Mouse (Mus musculus): ENCODE measurements at regions not wholly inside any gene's neighbourhood (a gene's known extent, or its start where the extent isn't known, plus 50 kb on each side); places are given as distances from the start of the nearest gene placed in this dataset.

DNA sequence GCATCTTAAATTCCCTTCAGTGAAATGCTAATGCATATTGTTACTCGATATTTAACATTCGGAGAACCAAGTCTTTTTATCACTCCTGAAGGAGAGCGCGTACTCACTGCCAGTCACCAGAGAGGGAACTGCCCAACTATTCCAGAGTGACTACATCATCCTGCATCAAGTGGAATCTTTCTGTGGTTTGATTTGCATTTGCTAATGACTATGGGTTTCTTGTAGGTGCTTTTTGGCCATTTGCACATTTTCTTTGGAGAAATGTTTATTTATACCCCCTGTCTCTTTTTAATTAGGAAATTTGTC is 249.3 kb upstream of the Rnaseh2b start:
- no peak for DNase-seq (ENCODE audit: inconsistent age in 2 of 2, low spot score in 1 of 2)

DNA sequence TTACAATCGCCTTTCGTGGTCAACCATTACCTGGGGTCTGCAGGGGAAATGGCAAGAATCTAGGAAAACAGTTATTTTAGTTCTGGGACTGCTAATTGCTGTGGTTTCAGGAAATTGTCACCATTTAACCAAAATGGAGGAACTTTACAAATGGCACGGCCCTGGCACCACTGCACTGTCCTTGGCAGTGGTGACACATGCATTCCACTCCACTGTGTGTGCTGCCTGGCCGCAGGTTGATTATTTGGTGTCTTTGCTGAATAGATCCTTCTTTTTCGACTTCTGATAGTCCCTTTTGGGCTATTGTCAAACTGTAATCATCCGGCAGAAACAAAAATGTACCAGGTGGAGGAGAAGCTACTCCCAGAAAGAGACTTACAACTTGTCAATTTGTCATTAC is 241.4 kb upstream of the Rnaseh2b start:
- DNase-seq (ENCODE audit: inconsistent age in 2 of 2, low spot score in 1 of 2) = peak; percentile 22 to 74

DNA sequence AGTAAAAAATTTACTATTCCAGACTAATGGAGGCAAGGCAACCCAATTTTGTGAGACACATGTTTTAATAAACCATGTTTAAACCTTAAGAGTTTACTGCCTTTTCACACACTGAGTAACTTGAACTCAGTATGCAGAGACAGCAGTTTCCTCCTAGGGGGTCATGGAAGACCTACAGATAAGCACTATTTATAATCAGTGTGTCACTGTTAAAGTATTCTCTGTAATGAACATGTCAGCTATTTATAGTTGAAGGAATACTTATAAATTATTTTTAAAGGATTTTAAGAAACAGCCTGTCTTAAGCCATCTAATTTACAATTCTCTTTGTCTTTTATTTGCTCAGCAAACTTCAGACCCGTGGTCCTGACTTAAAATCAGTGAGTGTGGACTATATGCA is 240.5 kb upstream of the Rnaseh2b start:
- DNase-seq (ENCODE audit: inconsistent age in 2 of 2, low spot score in 1 of 2) = no peak

DNA sequence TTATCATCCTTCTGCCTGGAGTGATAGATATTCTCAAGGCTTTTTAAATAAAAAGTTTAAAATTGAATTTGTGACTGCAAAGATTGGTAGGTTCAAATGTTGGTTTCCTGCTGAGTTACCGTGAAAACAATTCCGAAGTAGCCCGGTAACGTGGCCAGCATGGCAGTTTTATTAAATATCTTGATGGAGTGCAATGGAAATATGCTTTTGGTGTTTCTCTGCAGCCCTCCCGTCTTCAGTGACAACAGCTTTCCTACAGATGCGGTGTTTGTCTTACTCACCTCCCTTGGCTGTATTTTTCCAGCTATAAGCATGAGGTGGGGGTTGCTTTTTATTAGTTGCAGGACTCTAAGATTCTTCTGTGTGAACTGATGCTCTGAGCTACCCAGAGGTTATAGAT is 239.4 kb upstream of the Rnaseh2b start:
- no peak for DNase-seq (ENCODE audit: inconsistent age in 2 of 2, low spot score in 1 of 2)

DNA sequence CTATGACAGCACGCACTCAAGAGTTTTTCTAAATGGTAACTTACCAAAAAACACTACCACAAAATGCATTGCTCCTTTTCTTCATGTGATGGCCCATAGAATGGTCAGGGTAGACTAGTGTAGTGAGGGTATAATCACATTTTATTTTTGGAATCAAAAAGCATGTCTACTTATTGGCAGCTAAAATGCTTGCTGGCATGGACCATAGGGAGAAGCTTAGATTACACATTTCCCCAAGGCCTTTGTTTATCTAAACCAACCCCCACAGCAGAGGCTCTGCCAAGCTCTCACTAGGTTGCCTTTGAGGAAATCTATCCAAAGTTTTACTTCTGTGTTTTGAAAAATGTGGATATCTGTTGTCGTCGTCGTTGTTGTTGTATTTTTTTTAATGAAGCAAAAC is 235.3 kb upstream of the Rnaseh2b start:
- peak in 1 of 2 experiments; percentile 68 for DNase-seq (ENCODE audit: inconsistent age in 2 of 2, low spot score in 1 of 2)

DNA sequence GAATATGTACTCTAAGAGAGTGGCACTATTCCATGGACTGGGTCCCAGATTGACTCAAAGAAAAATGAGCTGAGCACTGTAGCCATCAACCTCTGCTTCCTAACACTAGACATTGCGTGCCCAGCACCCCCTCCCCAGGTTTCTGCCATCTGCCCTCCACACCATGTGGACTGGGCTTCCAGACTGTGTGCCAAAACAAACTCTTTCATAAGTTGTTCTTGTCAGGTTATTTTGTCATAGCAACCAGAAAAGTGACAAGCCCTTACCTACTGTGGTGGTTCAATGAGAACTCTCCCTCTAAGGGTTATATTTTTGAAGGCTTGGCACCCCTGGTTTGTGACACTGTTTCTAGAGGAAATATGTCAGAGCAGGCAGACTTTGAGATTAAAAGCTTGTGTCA is 234.3 kb upstream of the Rnaseh2b start:
- no peak for DNase-seq (ENCODE audit: inconsistent age in 2 of 2, low spot score in 1 of 2)

DNA sequence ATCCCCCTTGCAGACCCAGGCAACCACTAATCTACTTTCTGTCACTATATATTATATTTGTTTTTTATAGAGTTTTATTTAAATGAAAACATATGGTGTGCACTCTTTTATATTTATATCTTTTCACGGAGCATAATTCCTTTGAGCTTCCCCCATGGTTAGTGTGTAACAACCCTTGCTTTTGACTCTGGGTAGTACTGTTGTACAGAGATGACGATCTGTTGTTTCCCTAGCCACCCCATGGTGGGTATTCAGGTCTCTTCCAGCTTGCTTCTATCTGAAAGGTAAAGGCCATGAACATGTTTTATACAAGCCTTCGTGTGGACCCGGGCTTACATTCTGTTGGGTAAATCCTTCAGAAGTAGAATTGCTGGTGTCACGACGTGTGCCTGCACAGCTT is 221.2 kb upstream of the Rnaseh2b start:
- no peak for DNase-seq (ENCODE audit: inconsistent age in 2 of 2, low spot score in 1 of 2)

DNA sequence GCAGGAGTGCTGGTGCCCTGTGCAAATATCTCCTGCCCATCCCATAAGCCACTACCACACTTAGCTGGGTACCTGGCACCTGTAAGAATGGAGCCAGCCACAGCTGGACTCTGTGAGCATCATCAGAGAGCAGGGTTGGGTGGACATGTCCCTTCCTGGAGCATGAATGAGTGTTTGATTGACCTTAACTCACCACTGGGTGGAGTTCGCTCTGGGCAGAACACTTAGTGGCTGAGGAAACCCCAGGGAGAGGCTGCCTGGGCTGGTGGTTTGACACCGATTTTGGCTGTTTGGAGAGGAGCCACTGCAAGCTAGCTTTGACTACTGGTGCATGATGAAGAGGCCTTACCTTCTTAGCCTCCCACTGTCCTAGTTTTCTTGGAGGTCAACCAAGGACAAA is 208.3 kb upstream of the Rnaseh2b start:
- no peak for DNase-seq (ENCODE audit: inconsistent age in 2 of 2, low spot score in 1 of 2)

DNA sequence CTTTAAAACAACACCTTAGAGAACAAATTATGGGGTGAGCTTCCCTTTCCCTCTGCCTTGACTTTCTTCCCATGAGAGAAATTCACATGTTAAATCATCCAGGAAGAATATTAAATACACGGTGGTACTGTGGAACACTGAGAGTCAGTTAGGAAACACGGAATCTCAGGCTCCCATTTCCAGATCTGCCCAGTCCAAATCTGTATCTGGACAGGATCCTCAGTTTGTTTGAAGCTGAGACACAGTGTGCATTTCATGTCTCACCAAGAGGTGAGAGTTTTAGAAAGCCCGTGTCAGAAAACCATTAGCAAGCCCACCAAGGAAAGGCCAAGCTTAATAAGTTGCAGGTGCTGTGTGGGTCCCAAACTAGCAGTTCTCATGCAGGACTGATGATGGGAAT is 204.2 kb upstream of the Rnaseh2b start:
- no peak for DNase-seq (ENCODE audit: inconsistent age in 2 of 2, low spot score in 1 of 2)

DNA sequence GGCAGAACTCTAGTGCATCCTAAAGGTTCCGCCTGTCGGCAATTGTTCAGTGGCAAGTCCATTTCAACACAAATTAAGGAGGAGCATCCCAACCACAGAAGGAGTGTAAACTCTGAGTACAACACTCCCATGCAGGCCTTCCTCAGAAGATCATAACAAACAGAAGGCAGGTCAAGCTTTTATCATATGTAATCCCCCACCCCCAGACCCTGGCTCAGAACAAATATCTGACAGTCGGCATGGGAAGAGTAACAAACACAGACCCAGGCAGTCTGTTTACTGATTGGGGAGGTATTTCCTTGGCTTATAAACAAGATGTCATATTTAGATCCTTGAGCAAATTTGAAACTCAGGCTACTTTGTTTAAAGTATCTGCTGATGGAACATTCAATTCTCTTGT is 174.9 kb upstream of the Rnaseh2b start:
- no peak for DNase-seq (ENCODE audit: inconsistent age in 2 of 2, low spot score in 1 of 2)

DNA sequence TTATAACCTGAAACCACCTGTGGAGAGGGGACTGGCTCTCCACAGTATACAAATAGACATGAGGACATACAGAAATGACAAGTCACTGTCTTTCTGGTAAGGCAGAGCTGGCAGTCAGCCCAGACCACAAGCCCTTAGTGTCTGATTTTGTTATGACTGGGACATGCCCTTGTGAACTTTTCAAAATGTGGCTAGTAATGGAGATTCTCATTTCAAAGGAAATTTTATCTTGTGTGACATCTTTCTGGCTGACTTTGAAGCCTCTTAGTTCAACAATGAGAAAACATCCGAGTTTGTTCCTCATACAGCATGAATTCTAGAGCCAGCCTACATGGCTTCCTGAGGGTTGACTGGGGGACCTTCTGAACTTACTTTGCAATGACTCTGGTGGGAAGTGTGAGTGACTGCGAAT is 173.8 kb upstream of the Rnaseh2b start:
- DNase-seq (ENCODE audit: inconsistent age in 2 of 2, low spot score in 1 of 2) = peak; percentile 55 to 67

DNA sequence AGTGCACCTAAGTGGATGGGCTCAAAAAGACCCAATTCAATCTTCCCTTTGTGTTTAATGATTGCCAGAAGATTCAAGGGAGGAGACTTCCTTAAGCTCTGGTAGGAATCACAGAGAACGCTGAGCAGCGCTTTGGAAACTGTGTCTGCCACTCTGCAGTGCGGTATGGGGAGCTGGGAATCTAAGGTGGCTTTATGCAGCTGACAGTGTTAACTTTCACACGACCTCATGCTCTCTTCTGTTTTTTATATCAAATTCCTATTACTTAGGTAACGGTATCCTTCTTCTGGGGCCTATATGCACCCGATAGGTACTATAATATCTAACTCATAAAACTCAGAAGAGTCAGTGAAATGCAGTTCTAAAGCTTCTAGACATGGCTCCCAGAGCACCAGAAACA is 163.5 kb upstream of the Rnaseh2b start:
- no peak for DNase-seq (ENCODE audit: inconsistent age in 2 of 2, low spot score in 1 of 2)

DNA sequence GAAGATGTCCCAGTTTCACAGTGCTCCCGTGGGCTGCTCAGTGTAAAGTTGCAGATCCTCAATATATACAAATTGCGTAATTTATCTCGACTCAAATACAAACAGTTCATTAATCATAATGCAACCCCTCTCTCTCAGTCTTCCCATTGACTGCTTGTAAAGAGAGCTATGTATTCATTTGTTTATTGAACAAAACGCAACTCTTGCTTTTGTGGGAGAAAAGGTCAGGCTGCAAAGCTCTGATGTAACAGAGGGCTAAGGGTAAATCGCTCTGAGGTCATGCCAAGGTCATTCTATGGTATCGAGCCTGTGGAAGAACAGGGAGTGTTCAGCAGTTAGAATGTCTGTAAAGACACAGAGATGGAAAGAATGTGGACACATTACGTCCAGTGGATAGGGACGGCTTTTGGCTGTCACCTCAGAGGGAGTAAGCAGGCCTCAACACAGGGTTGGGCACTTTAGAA is 160.0 kb upstream of the Rnaseh2b start:
- DNase-seq (ENCODE audit: inconsistent age in 2 of 2, low spot score in 1 of 2) = no peak

DNA sequence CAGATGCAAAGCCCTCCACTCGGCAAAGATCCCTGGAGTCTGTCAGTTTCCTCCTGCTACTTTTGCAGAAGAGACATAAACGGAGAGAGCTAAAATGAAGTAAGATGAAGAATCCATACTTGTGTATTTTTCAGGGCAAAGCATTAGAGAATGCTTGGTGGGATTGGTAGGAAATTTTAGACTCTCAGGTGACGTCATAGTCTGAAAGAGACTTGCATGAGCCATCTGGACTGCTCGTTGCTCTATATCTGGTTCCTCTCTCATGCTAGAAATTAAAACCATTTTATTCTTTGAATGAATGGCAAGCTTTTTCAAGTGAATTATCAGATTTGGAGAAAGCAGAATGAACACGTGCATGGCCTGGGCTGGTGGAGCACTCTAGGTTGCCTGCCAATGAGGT is 154.4 kb upstream of the Rnaseh2b start:
- DNase-seq (ENCODE audit: inconsistent age in 2 of 2, low spot score in 1 of 2) = no peak

DNA sequence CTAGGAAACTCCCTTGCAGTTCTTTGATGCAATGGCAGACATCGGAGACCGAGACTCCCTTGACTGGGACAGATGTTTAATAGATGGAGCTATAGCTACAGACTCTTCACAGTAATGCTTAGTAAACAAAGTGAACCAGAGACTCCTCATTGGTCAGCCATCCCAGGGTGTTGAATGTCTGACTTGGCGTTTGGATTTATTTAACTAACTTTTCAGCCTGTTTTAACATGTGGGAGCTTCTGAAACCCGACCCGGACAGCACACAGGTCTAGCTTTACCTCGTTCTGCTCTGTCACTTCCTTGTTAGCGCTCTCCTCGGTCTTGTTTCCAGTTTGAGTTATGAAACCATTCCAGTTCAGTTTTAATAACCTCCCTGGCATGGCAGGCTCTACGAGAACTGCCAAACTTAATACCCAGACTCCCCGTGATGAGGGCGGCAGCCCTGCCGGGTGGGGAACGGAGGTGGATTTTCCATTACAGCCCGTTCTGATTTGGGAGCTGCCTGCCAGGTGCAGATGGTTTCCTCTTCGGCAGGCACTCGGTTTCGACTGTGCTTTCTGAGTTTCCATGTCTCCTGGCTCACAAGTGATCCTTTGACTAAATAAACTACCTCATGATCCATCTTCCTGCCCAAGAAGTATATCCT is 147.9 kb upstream of the Rnaseh2b start:
- no peak for DNase-seq (ENCODE audit: inconsistent age in 2 of 2, low spot score in 1 of 2)

DNA sequence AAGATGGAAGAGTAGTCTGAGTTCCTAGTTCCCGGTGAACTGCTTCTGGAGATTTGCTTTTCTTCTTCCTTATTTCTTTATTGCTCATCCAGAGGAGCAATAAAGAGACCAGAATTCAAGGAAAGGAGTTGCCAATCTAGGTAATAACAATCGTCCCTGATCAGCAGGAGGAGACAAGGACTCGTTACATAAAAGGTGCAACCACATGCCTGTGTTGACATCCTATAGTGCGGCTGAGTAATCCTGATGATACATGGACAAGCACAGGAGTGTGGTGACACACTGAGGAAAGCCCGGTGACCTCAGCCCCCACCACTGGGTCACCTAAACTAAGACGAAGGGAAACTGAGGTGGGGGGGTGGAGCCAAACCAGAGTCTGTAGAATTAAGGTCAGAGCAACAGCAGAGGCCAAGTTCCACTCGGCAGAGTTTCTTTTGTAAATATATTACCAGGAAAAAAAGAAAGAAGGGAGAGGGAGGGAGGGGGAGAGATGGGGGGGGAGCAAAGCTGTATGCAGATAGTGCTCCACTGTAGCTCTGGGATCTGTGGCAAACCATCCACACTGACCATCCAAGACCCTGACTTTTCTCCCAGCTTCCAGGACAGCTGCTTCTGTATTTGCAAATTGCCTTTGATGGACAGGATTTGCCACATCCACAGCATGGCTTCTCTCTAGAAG is 135.2 kb upstream of the Rnaseh2b start:
- no peak for DNase-seq (ENCODE audit: inconsistent age in 2 of 2, low spot score in 1 of 2)

DNA sequence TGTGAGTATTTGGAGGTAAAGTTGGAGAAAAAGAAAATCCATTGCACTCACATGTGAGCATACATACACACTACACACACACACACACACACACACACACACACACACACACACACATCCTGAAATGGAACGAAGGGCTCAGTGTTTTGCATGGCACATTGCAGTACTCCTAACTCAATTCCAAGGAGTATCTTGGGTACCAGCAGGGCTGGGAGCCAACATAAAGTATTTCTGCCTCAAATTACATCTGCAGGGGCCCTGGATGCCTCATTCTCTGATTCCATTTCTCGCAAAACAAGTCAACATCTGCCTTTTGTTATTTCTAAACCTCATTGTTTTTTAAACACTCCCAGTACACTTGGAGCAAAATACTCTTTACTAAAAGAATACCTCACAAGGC is 132.7 kb upstream of the Rnaseh2b start:
- DNase-seq (ENCODE audit: inconsistent age in 2 of 2, low spot score in 1 of 2) = no peak

DNA sequence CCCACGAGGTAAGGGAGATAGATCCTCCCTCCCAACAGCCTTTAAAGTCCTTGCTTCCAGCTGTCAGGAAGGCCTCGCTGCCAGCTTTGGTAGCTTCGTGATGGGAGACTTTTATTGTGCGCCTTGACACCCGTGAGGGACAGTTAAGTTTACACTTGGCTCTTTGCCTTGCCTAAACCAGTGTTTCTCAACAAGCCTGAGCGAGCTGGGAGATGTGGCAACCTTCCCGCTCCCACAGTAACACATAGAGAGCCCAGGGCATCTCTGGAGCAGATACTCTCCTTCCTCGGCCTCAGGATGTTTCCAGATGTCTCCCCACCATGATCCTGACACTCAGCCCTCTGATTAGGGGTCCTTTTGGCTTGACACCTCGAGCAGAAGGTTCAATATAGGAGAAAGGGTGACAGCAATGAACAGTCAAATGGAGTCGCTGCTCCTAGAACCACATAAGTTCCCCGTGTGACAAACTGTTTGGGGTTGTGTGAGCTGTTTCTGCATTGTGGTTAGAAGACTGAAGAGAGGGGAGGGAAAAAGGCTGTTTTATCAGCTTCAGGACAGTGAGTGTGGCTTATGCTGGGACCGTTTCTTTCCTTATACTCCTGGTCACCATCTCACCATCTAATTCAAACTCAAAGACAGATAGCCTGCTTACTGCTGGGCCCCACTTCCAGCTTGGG is 129.1 kb upstream of the Rnaseh2b start:
- DNase-seq (ENCODE audit: inconsistent age in 2 of 2, low spot score in 1 of 2) = peak in 1 of 2 experiments; percentile 64

DNA sequence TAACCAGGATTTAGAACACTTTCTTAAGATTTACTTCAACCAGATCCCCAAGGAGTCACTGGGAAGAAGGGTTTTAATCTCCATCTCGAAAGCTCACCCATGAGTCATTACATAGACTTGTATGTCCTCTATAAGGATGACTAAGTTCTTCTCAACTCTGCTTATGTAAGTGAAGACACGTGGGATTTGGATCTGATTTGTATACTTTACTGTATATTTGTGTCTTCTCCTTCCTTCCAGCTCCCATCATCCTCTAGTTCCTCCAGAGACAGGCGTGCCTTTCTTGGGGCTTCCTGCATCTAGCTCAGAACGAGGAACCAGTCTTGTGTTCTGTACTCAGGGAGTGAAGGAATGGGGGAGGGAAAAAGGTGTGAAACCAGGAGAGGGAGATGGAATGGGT is 127.5 kb upstream of the Rnaseh2b start:
- no peak for DNase-seq (ENCODE audit: inconsistent age in 2 of 2, low spot score in 1 of 2)

DNA sequence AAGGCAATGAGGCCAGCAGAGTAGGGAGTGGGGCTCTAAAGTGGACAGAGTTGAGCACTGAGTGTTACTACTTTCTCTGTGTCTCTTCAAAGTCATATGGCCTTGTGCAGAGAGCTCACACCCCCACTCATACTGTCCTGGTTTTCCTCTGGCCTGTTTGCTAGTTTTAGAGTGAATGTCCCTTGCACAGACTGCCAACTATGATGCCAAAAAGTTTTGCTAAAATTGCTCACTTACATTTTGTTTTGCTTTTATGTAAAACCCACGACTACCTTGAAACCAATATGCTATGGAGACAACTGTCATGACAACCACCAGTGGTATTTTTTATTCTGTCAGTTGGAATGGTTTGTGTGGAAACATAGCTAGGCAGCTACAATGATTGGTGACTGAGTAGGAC is 126.4 kb upstream of the Rnaseh2b start:
- no peak for DNase-seq (ENCODE audit: inconsistent age in 2 of 2, low spot score in 1 of 2)

DNA sequence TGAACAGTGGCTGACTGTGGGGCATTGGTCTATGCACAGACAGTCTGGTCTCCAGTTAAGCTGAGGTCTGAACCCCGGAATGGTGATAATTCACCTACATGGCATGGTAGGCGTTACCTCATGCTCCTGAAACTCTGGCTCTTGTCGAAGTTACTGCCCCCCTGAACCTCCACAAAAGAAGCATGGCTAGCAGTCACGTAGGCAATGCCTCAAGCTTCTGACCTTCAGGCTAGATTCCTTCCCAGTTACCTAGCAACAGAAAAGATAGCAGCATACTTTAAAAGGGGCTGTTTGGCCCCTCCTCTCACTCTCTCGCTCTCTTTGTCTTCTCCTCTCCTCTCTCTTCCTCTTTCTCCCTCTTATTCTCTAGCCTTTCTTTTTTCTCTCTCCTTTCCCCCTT is 125.8 kb upstream of the Rnaseh2b start:
- DNase-seq (ENCODE audit: inconsistent age in 2 of 2, low spot score in 1 of 2) = peak in 1 of 2 experiments; percentile 39

DNA sequence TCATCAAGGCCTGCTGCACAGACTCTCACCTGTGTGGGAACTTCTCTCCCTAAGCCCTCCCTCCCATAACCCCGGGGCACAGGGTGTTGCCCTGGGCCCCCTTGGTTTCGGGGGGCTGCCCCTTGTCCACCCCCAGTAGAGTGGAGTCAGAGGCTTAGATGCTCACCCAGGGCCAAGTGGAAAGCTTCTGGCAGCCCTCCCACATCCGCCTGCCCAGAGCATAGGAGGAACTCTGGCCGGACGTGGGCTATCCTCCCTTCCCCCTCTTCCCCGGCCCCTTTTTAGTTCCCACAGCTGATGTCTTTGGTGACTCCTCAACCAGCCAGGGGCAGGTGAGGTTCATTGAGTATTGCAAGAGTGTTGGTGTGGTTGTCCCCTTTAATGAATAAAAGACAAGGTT is 125.3 kb upstream of the Rnaseh2b start:
- DNase-seq (ENCODE audit: inconsistent age in 2 of 2, low spot score in 1 of 2) = no peak

DNA sequence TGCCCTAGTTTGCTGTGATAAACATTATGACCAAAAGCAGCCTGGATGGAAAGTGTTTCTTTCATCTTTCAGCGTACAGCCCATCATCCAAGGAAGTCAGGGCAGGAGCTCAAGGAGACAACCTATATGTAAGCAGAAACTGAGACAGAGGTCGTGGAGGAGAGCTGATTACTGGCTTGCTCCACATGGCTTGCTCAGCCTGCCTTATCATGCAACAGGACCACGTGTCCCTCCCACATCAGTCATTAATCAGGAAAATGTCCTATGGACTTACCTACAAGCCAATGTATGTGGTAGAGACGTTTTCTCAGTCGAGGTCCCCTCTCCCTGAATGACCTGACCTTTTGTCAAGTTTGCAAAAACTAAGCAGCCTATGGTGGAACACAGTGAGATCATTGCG is 123.7 kb upstream of the Rnaseh2b start:
- no peak for DNase-seq (ENCODE audit: inconsistent age in 2 of 2, low spot score in 1 of 2)

All from adrenal gland, adult (tissue).